Mouse (Mus musculus) limb, embryonic 12.5 days (tissue): ENCODE results near the gene Olfr1500. TPM values are rescaled to one million over a fixed set of nuclear protein-coding genes. Genes with fewer than 3 reads are reported as not detected.
"Not testable (repeated sequence)": the region's sequence is repeated elsewhere in the genome, so short reads cannot be mapped to it uniquely, and the experiment has no call there.

ENCODE experiments used
- ATAC-seq: fragments of 200-750 bp; cut with Nextera tagmentation; 2 replicates; pipeline ENCODE4 v1.8.0; 2017; ENCODE audit warnings: low read depth, moderate TSS enrichment; ENCODE audit not compliant: insufficient number of reproducible peaks, insufficient read depth, low FRiP score, low TSS enrichment
- H3K27ac ChIP-seq: fragments of 300-500 bp; sonication (generic); 2 replicates; pipeline ENCODE4 v1.5.1; 2016; ENCODE audit warnings: mild to moderate bottlenecking, moderate library complexity
- H3K27me3 ChIP-seq: fragments of 300-500 bp; sonication (generic); 2 replicates; pipeline ENCODE4 v1.6.1; 2016; ENCODE audit warnings: mild to moderate bottlenecking, moderate library complexity
- H3K36me3 ChIP-seq: fragments of 300-500 bp; sonication (generic); 2 replicates; pipeline ENCODE4 v1.6.1; 2016; ENCODE audit warnings: mild to moderate bottlenecking, moderate library complexity
- H3K4me1 ChIP-seq: fragments of 300-500 bp; sonication (generic); replicated peaks from 2 replicates; pipeline ENCODE4 v1.6.1; 2016
- H3K4me2 ChIP-seq: fragments of 300-500 bp; sonication (generic); 2 replicates; pipeline ENCODE4 v1.6.1; 2016; ENCODE audit warnings: mild to moderate bottlenecking, moderate library complexity
- H3K4me3 ChIP-seq: fragments of 300-500 bp; sonication (generic); replicated peaks from 2 replicates; pipeline ENCODE4 v1.5.1; 2016; ENCODE audit warnings: mild to moderate bottlenecking
- H3K9ac ChIP-seq: fragments of 300-500 bp; sonication (generic); replicated peaks from 2 replicates; pipeline ENCODE4 v1.6.1; 2016; ENCODE audit warnings: mild to moderate bottlenecking, moderate library complexity
- H3K9me3 ChIP-seq: fragments of 300-500 bp; sonication (generic); 2 replicates; pipeline ENCODE4 v1.6.1; 2016; ENCODE audit warnings: mild to moderate bottlenecking, moderate library complexity
- WGBS: fragments of 180-500 bp; shearing (Covaris S2); methylation state at CpG from one replicate; pipeline ENCODE4 v1.1.7; 2016; 5-methylcytosine and 5-hydroxymethylcytosine counted together
- polyA plus RNA-seq: library from polyadenylated mRNA; unstranded; fragments of >200 nt; fragmentation: Nextera tagmentation; extraction: Ambion mirVana; gene quantifications from 2 replicates; pipeline ENCODE4 v1.2.1, GENCODE M21; 2016

The Olfr1500 gene
- polyA plus RNA-seq: not detected in 2 replicates

DNA sequence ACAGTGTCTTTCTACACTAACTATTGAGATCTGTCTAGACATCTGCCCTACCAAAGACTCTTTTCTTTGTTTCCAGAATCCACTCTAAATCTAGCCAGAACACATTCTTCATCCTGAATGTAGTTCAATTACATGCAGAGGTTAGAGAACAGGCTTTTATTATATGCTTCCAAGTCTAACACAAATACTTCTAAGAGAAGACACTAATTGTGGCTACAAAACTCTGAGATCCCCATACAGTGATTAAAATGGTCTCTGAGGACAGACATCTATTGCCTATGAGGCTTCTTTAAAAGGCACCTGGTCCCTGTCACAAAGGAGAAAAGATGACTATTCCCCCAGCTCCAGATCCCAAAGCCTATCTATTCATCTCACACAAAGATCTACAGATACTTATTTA lies at the start of gene Olfr1500:
TSS of gene Olfr1500 (minus strand) at position 101 of the 400 bp plus-strand sequence.
- no peak within 1 kb of the TSS for H3K4me2 ChIP-seq
- no peaks in the 10 kb centered on the region for H3K4me1 ChIP-seq
- no peaks in the 10 kb centered on the region for H3K27me3 ChIP-seq
- no peak within 1 kb of the TSS for H3K4me3 ChIP-seq
- no peak within 1 kb of the TSS for H3K9ac ChIP-seq
- H3K9me3 ChIP-seq: no peaks in the 10 kb centered on the region
- ATAC-seq: no peak
- no peaks in the 10 kb centered on the region for H3K36me3 ChIP-seq
- H3K27ac ChIP-seq: no peak within 1 kb of the TSS

DNA sequence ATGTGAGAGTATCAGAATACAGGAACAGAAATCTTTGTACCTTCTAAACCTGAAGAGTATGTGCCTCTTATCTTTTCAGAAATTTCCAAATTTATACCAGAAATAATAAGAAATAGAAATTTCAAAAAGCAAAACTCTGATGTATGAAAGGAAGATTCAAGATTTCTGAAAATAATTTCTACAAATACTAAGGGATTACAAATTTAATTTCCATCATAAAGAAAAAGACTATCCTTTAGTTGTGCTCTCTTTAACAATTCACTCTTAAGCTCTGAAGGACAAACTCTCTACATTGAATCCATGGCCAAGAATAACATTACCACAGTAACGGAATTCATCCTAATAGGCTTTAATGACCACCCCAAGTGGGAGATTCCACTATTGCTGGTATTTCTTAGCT lies 31.2 kb upstream of the Olfr1500 start, which contains the start of gene Olfr1502:
TSS of gene Olfr1502 (plus strand) at position 301 of the 400 bp plus-strand sequence.
- Histone ChIP-seq H3K36me3 (no peaks in the 10 kb centered on the region), H3K9me3 (no peaks in the 10 kb centered on the region), H3K4me1 (no peaks in the 10 kb centered on the region), H3K4me2 (no peak within 1 kb of the TSS), H3K27ac (no peak within 1 kb of the TSS), H3K9ac (no peak within 1 kb of the TSS), H3K27me3 (no peaks in the 10 kb centered on the region), H3K4me3 (no peak within 1 kb of the TSS)
- ATAC-seq: no peak
- 94% methylated on average over 1 of the region's 1 CpGs for WGBS

DNA sequence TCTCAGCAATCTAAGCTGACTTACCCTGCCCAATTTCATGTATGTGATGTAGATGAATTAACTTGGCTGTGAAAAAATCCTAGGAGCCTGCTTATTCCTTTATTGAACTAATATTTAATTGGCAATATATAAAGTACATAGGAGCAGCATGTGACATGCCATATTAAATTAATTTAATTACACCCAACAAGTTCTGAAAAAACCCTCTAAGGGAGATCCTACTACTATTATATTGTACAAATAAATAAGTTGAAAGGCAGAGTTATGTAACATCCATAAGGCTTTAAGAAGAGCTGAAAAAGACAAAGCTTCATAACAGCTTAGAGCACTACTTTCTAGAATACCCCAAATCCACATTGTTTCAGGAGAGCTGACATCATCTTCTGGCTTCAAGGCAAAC lies 20.3 kb upstream of the Olfr1500 start, which contains the start of gene Olfr1501:
TSS of gene Olfr1501 (minus strand) at position 101 of the 400 bp plus-strand sequence.
- not testable (repeated sequence) for H3K27ac ChIP-seq, H3K9me3 ChIP-seq, H3K36me3 ChIP-seq, ATAC-seq, H3K9ac ChIP-seq, H3K4me3 ChIP-seq, H3K27me3 ChIP-seq, H3K4me1 ChIP-seq, H3K4me2 ChIP-seq

DNA sequence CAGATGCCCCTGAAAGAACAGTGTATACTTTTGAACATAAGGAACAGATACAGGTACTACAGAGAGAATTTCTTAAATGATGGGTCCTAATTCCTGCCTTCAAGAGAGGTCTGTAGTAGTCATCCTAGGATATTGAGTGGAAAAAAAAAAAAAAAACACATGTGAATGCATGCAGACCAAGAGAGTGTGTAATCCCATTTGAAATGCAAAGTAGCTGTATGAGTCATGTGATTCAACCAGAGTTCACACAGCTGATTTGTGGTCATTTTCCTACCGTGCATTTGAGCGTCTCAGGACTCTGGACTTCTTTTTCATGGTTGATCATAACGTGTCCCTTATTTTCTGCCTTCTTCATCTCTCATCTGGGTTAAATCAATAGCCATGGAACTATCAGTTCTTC lies 1.8 kb downstream of the Olfr1500 start:
- H3K4me2 ChIP-seq: no peak overlapping the region
- 88% methylated on average over 3 of the region's 3 CpGs for WGBS

DNA sequence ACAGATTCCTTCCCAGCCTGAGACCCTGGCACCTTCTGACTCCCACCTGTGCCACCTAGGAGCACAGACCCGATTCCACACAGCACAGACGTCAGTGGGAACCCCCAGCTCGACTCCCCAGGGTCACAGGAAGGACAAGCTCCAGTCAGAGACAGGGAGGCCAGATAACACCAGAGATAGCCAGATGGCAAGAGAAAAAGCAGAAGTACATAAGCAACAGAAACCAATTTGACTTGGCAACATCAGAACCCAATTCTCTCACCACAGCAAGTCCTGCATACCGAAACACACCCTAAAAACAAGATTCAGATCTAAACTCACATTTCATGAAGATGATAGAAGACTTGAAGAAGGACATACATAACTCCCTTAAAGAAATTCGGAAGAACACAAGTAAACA lies 9.4 kb downstream of the Olfr1500 start:
- H3K27me3 ChIP-seq: no peaks in the 10 kb centered on the region
- H3K27ac ChIP-seq: no peak overlapping the region
- H3K4me1 ChIP-seq: no peaks in the 10 kb centered on the region
- H3K9me3 ChIP-seq: no peaks in the 10 kb centered on the region
- no peak for ATAC-seq
- H3K9ac ChIP-seq: no peak overlapping the region
- H3K4me3 ChIP-seq: no peak overlapping the region
- H3K4me2 ChIP-seq: no peak overlapping the region
- WGBS: 70% methylated on average over 5 of the region's 5 CpGs
- no peaks in the 10 kb centered on the region for H3K36me3 ChIP-seq

More for the DNA sequence above, 1.8 kb downstream of the Olfr1500 start:
- Histone ChIP-seq H3K36me3 (no peaks in the 10 kb centered on the region), H3K27me3 (no peaks in the 10 kb centered on the region), H3K9ac (no peak overlapping the region), H3K9me3 (no peaks in the 10 kb centered on the region), H3K4me1 (no peaks in the 10 kb centered on the region), H3K4me3 (no peak overlapping the region), H3K27ac (no peak overlapping the region)
- no peak for ATAC-seq

DNA sequence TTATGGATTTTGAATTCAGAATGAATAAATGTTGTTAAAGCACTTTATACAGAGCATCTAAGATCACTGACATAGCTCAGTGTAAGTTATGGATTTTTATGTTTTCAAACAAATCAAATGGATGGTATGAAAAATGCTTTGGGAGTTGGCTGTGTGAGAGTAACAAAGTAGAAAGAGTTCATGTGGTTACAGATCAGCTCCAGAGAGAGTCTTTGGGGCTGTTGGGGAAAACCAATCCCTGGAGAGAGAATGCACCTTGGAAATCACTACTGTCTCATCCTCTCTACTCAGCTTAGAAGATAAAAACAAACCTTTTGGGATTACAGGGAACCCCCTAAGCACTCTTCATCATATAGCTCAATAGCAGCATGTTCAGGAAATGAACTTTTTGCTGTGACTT lies 10.9 kb downstream of the Olfr1500 start, which contains the start of gene Olfr1499:
TSS of gene Olfr1499 (minus strand) at position 101 of the 400 bp plus-strand sequence.
- Histone ChIP-seq H3K27me3 (no peaks in the 10 kb centered on the region), H3K9me3 (no peaks in the 10 kb centered on the region), H3K36me3 (no peaks in the 10 kb centered on the region), H3K4me3 (no peak within 1 kb of the TSS), H3K9ac (no peak within 1 kb of the TSS), H3K4me2 (no peak within 1 kb of the TSS), H3K27ac (no peak within 1 kb of the TSS), H3K4me1 (no peaks in the 10 kb centered on the region)
- ATAC-seq: no peak

DNA sequence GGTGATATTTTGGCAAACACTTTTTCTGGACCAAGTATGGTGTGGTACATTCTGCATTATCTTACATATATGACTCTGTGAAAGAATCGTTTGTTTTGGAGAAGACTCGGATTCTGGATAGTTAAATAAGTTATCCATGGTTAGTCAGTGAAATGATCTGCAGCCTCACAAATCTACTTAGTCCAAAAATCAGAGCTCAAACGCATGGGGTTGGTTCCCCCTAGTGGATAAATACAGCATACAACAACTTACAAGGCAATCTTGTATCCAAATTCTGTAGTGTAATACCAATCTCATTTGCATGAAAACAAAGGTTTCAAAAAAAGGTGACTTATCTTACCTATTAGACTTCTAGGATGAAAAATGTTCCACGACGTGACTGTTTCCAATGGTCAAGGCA lies 11.5 kb downstream of the Olfr1500 start:
- 38% methylated on average over 5 of the region's 5 CpGs for WGBS
- ATAC-seq: no peak
- no peaks in the 10 kb centered on the region for H3K36me3 ChIP-seq

DNA sequence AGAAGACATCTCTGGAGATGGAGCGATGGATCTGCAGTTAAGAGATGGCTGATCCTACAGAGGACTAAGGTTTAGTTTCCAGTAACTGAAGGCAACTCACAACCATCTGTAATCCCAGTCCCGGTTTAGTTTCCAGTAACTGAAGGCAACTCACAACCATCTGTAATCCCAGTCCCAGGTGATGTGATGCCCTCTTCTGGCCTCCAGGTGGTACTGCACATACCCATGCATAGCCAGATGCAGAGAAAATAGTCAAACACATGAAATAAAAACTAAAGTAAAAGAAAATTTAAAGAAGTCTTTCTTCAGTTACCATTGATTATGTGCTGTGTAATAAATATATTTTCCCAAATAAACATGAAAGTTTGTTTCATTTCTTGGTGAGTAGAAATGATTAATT lies 17.5 kb downstream of the Olfr1500 start:
- H3K36me3 ChIP-seq: no peaks in the 10 kb centered on the region
- no peak overlapping the region for H3K27ac ChIP-seq
- H3K9me3 ChIP-seq: no peaks in the 10 kb centered on the region
- no peaks in the 10 kb centered on the region for H3K4me1 ChIP-seq
- H3K4me2 ChIP-seq: no peak overlapping the region
- no peak overlapping the region for H3K9ac ChIP-seq
- H3K4me3 ChIP-seq: no peak overlapping the region
- H3K27me3 ChIP-seq: no peaks in the 10 kb centered on the region
- no peak for ATAC-seq
- WGBS: 71% methylated on average over 2 of the region's 2 CpGs

More for the DNA sequence above, 11.5 kb downstream of the Olfr1500 start:
- H3K4me3 ChIP-seq: no peak overlapping the region
- no peaks in the 10 kb centered on the region for H3K9me3 ChIP-seq
- no peaks in the 10 kb centered on the region for H3K27me3 ChIP-seq
- no peak overlapping the region for H3K27ac ChIP-seq
- no peak overlapping the region for H3K9ac ChIP-seq
- H3K4me2 ChIP-seq: no peak overlapping the region
- no peaks in the 10 kb centered on the region for H3K4me1 ChIP-seq

DNA sequence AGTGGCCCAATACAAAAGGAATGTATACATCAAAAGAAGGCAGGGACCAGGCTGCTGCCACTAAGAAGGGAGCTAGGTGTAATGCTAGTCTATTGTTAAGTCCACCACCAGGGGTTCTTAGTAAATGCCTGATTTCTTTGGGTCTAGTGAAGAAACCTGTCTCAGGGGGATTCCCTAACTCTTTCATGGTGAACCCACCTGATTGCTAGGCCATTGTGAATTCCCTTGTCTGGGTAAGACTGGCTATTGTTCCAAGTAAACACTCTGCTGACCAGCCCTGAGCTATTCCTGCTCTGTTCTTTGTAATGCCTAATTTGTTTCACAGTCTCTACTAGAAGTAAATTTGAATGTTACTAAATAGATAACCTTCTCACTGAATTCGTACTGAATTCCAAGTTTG lies 24.8 kb downstream of the Olfr1500 start:
- H3K4me2 ChIP-seq, H3K9me3 ChIP-seq, H3K9ac ChIP-seq, H3K27ac ChIP-seq, H3K36me3 ChIP-seq, H3K4me3 ChIP-seq, H3K27me3 ChIP-seq, ATAC-seq, H3K4me1 ChIP-seq: not testable (repeated sequence)
- 70% methylated on average over 1 of the region's 1 CpGs for WGBS

DNA sequence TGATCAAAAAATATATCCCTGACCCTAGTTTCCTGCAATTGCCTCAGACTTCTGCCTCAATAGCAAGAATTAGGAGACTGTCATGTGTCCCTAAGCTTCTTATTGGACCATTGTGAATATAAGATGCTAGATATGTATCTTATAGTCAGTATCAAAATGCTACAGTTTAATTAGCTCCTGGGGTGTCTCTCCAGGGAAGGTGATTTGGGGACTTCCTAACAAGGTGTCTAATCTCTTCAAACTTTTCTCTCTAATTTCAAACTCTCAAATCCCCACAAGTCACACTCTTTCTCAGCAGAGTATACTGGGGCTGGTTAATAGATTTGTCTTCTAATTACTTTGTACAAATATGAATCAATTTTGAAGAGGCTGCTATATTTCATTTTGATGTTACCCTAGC lies 32.2 kb downstream of the Olfr1500 start, which contains the start of gene Olfr1497:
TSS of gene Olfr1497 (minus strand) at position 101 of the 400 bp plus-strand sequence.
- Histone ChIP-seq H3K4me2 (no peak within 1 kb of the TSS), H3K4me1 (no peaks in the 10 kb centered on the region), H3K27ac (no peak within 1 kb of the TSS), H3K27me3 (no peaks in the 10 kb centered on the region), H3K36me3 (no peaks in the 10 kb centered on the region), H3K9ac (no peak within 1 kb of the TSS), H3K9me3 (no peaks in the 10 kb centered on the region), H3K4me3 (no peak within 1 kb of the TSS)
- no peak for ATAC-seq

DNA sequence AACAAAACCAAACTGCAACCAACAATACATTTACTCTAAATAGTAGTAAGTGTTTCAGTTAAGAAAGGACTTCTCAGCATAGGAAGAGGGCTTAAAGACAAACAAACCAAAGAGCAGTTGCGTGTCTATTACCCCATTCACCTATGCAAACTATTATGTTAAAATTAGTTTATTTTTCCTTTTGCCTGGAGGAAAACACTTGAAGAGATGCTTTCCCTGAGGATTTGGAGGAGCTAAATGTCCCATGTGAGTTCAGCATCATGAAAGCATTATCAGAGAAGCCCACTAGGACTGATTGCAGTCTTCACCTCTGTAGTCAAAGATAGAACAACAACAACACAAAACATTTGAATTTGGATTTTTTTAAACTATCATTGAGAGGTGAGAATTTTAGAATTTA lies 52.7 kb downstream of the Olfr1500 start, which contains the start of gene Olfr1496:
TSS of gene Olfr1496 (plus strand) at position 301 of the 400 bp plus-strand sequence.
- Histone ChIP-seq H3K9ac (no peak within 1 kb of the TSS), H3K4me1 (no peaks in the 10 kb centered on the region), H3K36me3 (no peaks in the 10 kb centered on the region), H3K27ac (no peak within 1 kb of the TSS), H3K9me3 (no peaks in the 10 kb centered on the region), H3K27me3 (no peaks in the 10 kb centered on the region), H3K4me3 (no peak within 1 kb of the TSS), H3K4me2 (no peak within 1 kb of the TSS)
- no peak for ATAC-seq
- WGBS: 82% methylated on average over 1 of the region's 1 CpGs
